Mouse (Mus musculus) brown adipose tissue, adult 24 weeks (tissue): ENCODE data around the gene Maml3. TPM values are rescaled to one million over a fixed set of nuclear protein-coding genes. Genes with fewer than 3 reads are reported as not detected.
A peak's percentile ranks its signal among the peaks of the same experiment; 100 is the strongest.

Experiments used
- H3K27ac ChIP-seq: fragments of 200-500 bp; replicated peaks from 2 replicates; pipeline ENCODE4 v1.5.1; 2012; ENCODE audit warnings: low read depth, mild to moderate bottlenecking, low read length
- H3K4me1 ChIP-seq: fragments of 200-500 bp; 2 replicates; pipeline ENCODE4 v1.6.1; 2012; ENCODE audit warnings: low read length, mixed read lengths; ENCODE audit not compliant: control insufficient read depth, insufficient read depth, insufficient read length
- H3K4me3 ChIP-seq: fragments of 200-500 bp; 2 replicates; pipeline ENCODE4 v1.5.1; 2012; ENCODE audit warnings: low read depth, mild to moderate bottlenecking, low read length, moderate library complexity; ENCODE audit not compliant: insufficient read depth
- polyA plus RNA-seq: library from polyadenylated mRNA; stranded (reverse); fragments of >200 nt; gene quantifications from 2 replicates; pipeline ENCODE4 v1.2.4, GENCODE M21; 2012; ENCODE audit not compliant: missing spikeins, insufficient read depth, insufficient read length

Maml3 gene
- polyA plus RNA-seq, 1 experiment = 1.0 TPM

- H3K4me3 ChIP-seq = no peak overlapping the region
- H3K4me1 ChIP-seq = 0 out of 2 replicates have a peak, but pooled peaks cover 2% of the 10 kb centered on the region
- no peak overlapping the region for H3K27ac ChIP-seq
Observed at GRCm38 (mm10) chr3:51916060-51916870, 188.6 kb downstream of the Maml3 start.

- Histone ChIP-seq H3K27ac (peak overlapping the region; percentile 7; the same call in 1 of the 2 replicates), H3K4me1 (0 out of 2 replicates have a peak, but pooled peaks cover 2% of the 10 kb centered on the region), H3K4me3 (no peak overlapping the region)
Observed at GRCm38 (mm10) chr3:51915415-51915814, 189.5 kb downstream of the Maml3 start.

- no peak overlapping the region for H3K4me3 ChIP-seq
- 0 out of 2 replicates have a peak, but pooled peaks cover 2% of the 10 kb centered on the region for H3K4me1 ChIP-seq
- H3K27ac ChIP-seq = no peak overlapping the region
Observed at GRCm38 (mm10) chr3:51914900-51915299, 190.0 kb downstream of the Maml3 start.

- Histone ChIP-seq H3K27ac (no peak overlapping the region), H3K4me1 (0 out of 2 replicates have a peak, but pooled peaks cover 2% of the 10 kb centered on the region), H3K4me3 (no peak overlapping the region)
Observed at GRCm38 (mm10) chr3:51913498-51913897, 191.4 kb downstream of the Maml3 start.

- Histone ChIP-seq H3K4me3 (no peak overlapping the region), H3K27ac (no peak overlapping the region), H3K4me1 (0 out of 2 replicates have a peak, but pooled peaks cover 2% of the 10 kb centered on the region)
Observed at GRCm38 (mm10) chr3:51912214-51912613, 192.7 kb downstream of the Maml3 start.

GRCm38 (mm10) chr3:51908437-51908990 is 196.4 kb downstream of the Maml3 start:
- H3K4me3 ChIP-seq = no peak overlapping the region
- H3K4me1 ChIP-seq = no peaks in the 10 kb centered on the region
- no peak overlapping the region for H3K27ac ChIP-seq

GRCm38 (mm10) chr3:51907113-51907860 is 197.6 kb downstream of the Maml3 start:
- H3K4me3 ChIP-seq = no peak overlapping the region
- H3K27ac ChIP-seq = no peak overlapping the region
- no peaks in the 10 kb centered on the region for H3K4me1 ChIP-seq

- H3K4me3 ChIP-seq = no peak overlapping the region
- H3K4me1 ChIP-seq = no peaks in the 10 kb centered on the region
- H3K27ac ChIP-seq = no peak overlapping the region
Observed at GRCm38 (mm10) chr3:51905903-51906302, 199.0 kb downstream of the Maml3 start.

GRCm38 (mm10) chr3:51904357-51904855 is 200.5 kb downstream of the Maml3 start:
- no peaks in the 10 kb centered on the region for H3K4me1 ChIP-seq
- H3K4me3 ChIP-seq = no peak overlapping the region
- no peak overlapping the region for H3K27ac ChIP-seq

- no peaks in the 10 kb centered on the region for H3K4me1 ChIP-seq
- no peak overlapping the region for H3K27ac ChIP-seq
- no peak overlapping the region for H3K4me3 ChIP-seq
Observed at GRCm38 (mm10) chr3:51901151-51901550, 203.7 kb downstream of the Maml3 start.

- no peak overlapping the region for H3K4me3 ChIP-seq
- no peaks in the 10 kb centered on the region for H3K4me1 ChIP-seq
- no peak overlapping the region for H3K27ac ChIP-seq
Observed at GRCm38 (mm10) chr3:51894514-51894913, 210.4 kb downstream of the Maml3 start.

- Histone ChIP-seq H3K27ac (no peak overlapping the region), H3K4me1 (peaks cover 3% of the 10 kb centered on the region), H3K4me3 (no peak overlapping the region)
Observed at GRCm38 (mm10) chr3:51891562-51892119, 213.2 kb downstream of the Maml3 start.

- Histone ChIP-seq H3K4me3 (no peak overlapping the region), H3K27ac (no peak overlapping the region), H3K4me1 (peaks cover 3% of the 10 kb centered on the region)
Observed at GRCm38 (mm10) chr3:51890181-51890580, 214.7 kb downstream of the Maml3 start.

GRCm38 (mm10) chr3:51889776-51890175 is 215.1 kb downstream of the Maml3 start:
- H3K4me3 ChIP-seq = no peak overlapping the region
- H3K4me1 ChIP-seq = peaks cover 3% of the 10 kb centered on the region
- no peak overlapping the region for H3K27ac ChIP-seq
